Mouse (Mus musculus): ENCODE measurements around the gene Ptger3. TPM values are rescaled to one million over a fixed set of nuclear protein-coding genes. Genes with fewer than 3 reads are reported as not detected.

Ptger3 gene
- polyA plus RNA-seq, 1 experiment: 29.5 TPM

DNA sequence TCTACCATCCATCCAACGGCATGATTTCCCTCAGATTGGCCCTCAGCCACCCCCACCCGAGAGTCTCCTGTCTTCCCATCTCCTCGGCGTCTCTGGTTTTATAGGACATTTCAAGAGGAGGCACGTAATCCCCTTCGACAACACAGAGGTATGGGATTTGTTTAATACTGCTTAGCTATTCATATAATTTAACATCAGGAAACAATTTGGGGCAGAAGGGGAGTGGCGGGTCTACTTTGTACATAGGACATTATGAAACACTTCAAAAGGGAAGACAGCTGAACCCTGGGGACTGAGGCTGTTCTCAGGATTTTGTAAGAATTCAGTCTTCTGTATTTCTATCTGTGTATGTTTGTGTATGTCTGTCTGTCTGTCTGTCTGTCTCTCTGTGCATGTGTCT, 94.9 kb downstream of the Ptger3 start:
- no peak overlapping the region for H3K27ac ChIP-seq (ENCODE audit: insufficient read depth, low read depth, low read length)
- TF ChIP-seq POLR2A (IDR thresholded peaks at IDR 0.05; ENCODE audit: low read depth, low read length): no peak
- no peaks in the 10 kb centered on the region for H3K36me3 ChIP-seq (ENCODE audit: control insufficient read depth, insufficient read depth, low read length)
- WGBS: 83% methylated on average over 7 of the region's 7 CpGs
- H3K4me1 ChIP-seq (ENCODE audit: control insufficient read depth, insufficient read depth, low read length): peaks cover 7% of the 10 kb centered on the region; the same call in 1 of the 2 replicates
- H3K4me3 ChIP-seq (ENCODE audit: insufficient read depth, low read depth, low read length): no peak overlapping the region
- H3K27me3 ChIP-seq (replicated peaks; ENCODE audit: control insufficient read depth, insufficient read depth, low read length): no peaks in the 10 kb centered on the region
- DNase-seq: no peak

- H3K36me3 ChIP-seq (ENCODE audit: control insufficient read depth, insufficient read depth, low read length): no peaks in the 10 kb centered on the region
- H3K27ac ChIP-seq (ENCODE audit: insufficient read depth, low read depth, low read length): peak overlapping the region; percentile 31; the same call in 1 of the 2 replicates
- no peak for DNase-seq
- H3K4me1 ChIP-seq (ENCODE audit: control insufficient read depth, insufficient read depth, low read length): peaks cover 7% of the 10 kb centered on the region; the same call in 1 of the 2 replicates
- no peak overlapping the region for H3K4me3 ChIP-seq (ENCODE audit: insufficient read depth, low read depth, low read length)
- TF ChIP-seq CTCF (conservative IDR thresholded peaks at IDR 0.05; ENCODE audit: insufficient read depth, insufficient read length, low read depth, low read length): no peak
- TF ChIP-seq POLR2A (IDR thresholded peaks at IDR 0.05; ENCODE audit: low read depth, low read length): no peak
- no peaks in the 10 kb centered on the region for H3K27me3 ChIP-seq (replicated peaks; ENCODE audit: control insufficient read depth, insufficient read depth, low read length)
Observed at GRCm38 (mm10) chr3:157664486-157665041, 97.9 kb downstream of the Ptger3 start.

DNA sequence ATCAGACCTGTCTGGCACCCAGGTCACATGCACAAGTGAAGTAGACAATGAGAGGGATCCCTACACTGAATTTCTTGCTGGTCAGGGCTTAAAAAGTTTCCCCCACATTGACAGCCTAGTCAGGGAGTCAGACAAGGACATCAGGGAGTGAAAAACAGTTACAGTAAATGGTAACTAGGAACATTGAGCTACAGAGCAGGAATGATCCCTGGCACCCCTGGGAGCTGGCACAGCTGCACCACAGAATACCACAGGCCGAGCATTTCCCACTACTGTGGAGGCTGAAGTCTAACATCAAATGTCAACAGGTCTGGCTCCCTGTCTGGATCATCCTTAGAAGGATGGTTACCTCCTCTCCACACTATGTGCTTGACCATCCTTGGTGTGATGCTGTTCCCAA, 98.8 kb downstream of the Ptger3 start:
- Histone ChIP-seq H3K27ac (ENCODE audit: insufficient read depth, low read depth, low read length) (peak overlapping the region; percentile 65), H3K4me1 (ENCODE audit: control insufficient read depth, insufficient read depth, low read length) (peaks cover 7% of the 10 kb centered on the region; the same call in 1 of the 2 replicates), H3K36me3 (ENCODE audit: control insufficient read depth, insufficient read depth, low read length) (no peaks in the 10 kb centered on the region), H3K4me3 (ENCODE audit: insufficient read depth, low read depth, low read length) (no peak overlapping the region), H3K27me3 (replicated peaks; ENCODE audit: control insufficient read depth, insufficient read depth, low read length) (no peaks in the 10 kb centered on the region)
- TF ChIP-seq POLR2A (IDR thresholded peaks at IDR 0.05; ENCODE audit: low read depth, low read length): no peak
- TF ChIP-seq CTCF (conservative IDR thresholded peaks at IDR 0.05; ENCODE audit: insufficient read depth, insufficient read length, low read depth, low read length): no peak
- DNase-seq: peak; percentile 25
- WGBS: 28% methylated on average over 1 of the region's 1 CpGs

GRCm38 (mm10) chr3:157666142-157666541, 99.5 kb downstream of the Ptger3 start:
- 41% methylated on average over 2 of the region's 2 CpGs for WGBS
- Histone ChIP-seq H3K36me3 (ENCODE audit: control insufficient read depth, insufficient read depth, low read length) (no peaks in the 10 kb centered on the region), H3K4me1 (ENCODE audit: control insufficient read depth, insufficient read depth, low read length) (peaks cover 7% of the 10 kb centered on the region; the same call in 1 of the 2 replicates), H3K27ac (ENCODE audit: insufficient read depth, low read depth, low read length) (peak overlapping the region; percentile 66), H3K4me3 (ENCODE audit: insufficient read depth, low read depth, low read length) (no peak overlapping the region), H3K27me3 (replicated peaks; ENCODE audit: control insufficient read depth, insufficient read depth, low read length) (no peaks in the 10 kb centered on the region)
- DNase-seq: peak; percentile 65
- TF ChIP-seq CTCF (conservative IDR thresholded peaks at IDR 0.05; ENCODE audit: insufficient read depth, insufficient read length, low read depth, low read length): no peak
- no peak for TF ChIP-seq POLR2A (IDR thresholded peaks at IDR 0.05; ENCODE audit: low read depth, low read length)

GRCm38 (mm10) chr3:157686105-157686504, 119.4 kb downstream of the Ptger3 start:
- WGBS: 85% methylated on average over 3 of the region's 3 CpGs
- no peaks in the 10 kb centered on the region; the same call in 1 of the 2 replicates for H3K4me1 ChIP-seq (ENCODE audit: control insufficient read depth, insufficient read depth, low read length)
- TF ChIP-seq CTCF (conservative IDR thresholded peaks at IDR 0.05; ENCODE audit: insufficient read depth, insufficient read length, low read depth, low read length): no peak
- no peak for TF ChIP-seq POLR2A (IDR thresholded peaks at IDR 0.05; ENCODE audit: low read depth, low read length)

DNA sequence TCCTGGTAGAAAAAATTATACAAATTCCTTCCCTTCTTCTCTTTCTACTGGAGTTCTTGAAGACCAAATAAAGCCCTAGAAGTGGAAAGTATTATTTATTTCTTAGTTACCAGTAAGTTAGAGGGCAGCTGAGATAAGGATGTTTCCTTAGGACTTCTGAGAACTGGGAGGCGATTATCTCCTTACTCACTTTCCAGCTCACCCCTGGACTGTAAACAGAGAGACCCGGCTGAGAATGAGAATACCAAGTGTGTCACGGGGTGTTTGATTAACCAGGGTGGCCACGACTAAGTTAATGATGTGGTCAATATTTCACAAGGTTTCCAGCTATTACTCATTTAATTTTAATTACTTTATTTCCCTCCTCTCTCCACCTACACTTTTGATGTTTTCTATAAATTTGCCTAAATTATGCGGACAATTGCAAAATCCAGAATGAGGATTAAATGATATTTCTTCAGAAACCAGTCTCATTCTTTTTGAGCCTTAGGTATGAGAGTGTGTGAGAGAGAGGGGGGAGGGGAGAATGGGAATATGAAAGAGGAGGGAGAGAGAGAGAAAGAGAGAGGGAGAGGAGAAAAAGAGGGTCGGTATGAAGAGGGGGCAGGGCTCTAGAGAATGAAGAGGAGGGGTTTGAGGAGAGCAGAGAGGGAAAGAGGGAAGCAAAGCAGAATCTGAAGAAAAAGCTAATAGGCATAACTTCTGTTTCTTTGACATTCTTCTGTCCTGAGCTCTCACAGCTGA, 121.9 kb downstream of the Ptger3 start:
- no peak for TF ChIP-seq CTCF (conservative IDR thresholded peaks at IDR 0.05; ENCODE audit: insufficient read depth, insufficient read length, low read depth, low read length)
- no peak for TF ChIP-seq POLR2A (IDR thresholded peaks at IDR 0.05; ENCODE audit: low read depth, low read length)
- WGBS: 29% methylated on average over 6 of the region's 6 CpGs
- Histone ChIP-seq H3K27me3 (replicated peaks; ENCODE audit: control insufficient read depth, insufficient read depth, low read length) (no peaks in the 10 kb centered on the region), H3K27ac (ENCODE audit: insufficient read depth, low read depth, low read length) (no peak overlapping the region), H3K4me1 (ENCODE audit: control insufficient read depth, insufficient read depth, low read length) (no peaks in the 10 kb centered on the region; the same call in 1 of the 2 replicates), H3K4me3 (ENCODE audit: insufficient read depth, low read depth, low read length) (no peak overlapping the region), H3K36me3 (ENCODE audit: control insufficient read depth, insufficient read depth, low read length) (no peaks in the 10 kb centered on the region)
- peak; percentile 51 for DNase-seq

More at GRCm38 (mm10) chr3:157686105-157686504, 119.4 kb downstream of the Ptger3 start:
- DNase-seq: no peak
- H3K27ac ChIP-seq (ENCODE audit: insufficient read depth, low read depth, low read length): no peak overlapping the region
- H3K36me3 ChIP-seq (ENCODE audit: control insufficient read depth, insufficient read depth, low read length): no peaks in the 10 kb centered on the region
- no peak overlapping the region for H3K4me3 ChIP-seq (ENCODE audit: insufficient read depth, low read depth, low read length)
- no peaks in the 10 kb centered on the region for H3K27me3 ChIP-seq (replicated peaks; ENCODE audit: control insufficient read depth, insufficient read depth, low read length)

Other genes starting within 250 kb of the Ptger3 start
- 6.8 and 10.2 TPM in 2 replicates for gene Zranb2, start 32.7 kb upstream of the Ptger3 start, polyA plus RNA-seq (2012; rRNA removed)

Data from kidney, adult 2 months (tissue).